Mouse (Mus musculus) C2C12 (cell line): Measurements from ENCODE around the gene Gxylt1.

Source experiments
- CTCF ChIP-seq: IDR thresholded peaks from one replicate; pipeline ENCODE4 v1.5.1; 2011; ENCODE audit not compliant: control insufficient read depth, insufficient read depth, insufficient read length
- MAX ChIP-seq: IDR thresholded peaks from one replicate; pipeline ENCODE4 v1.6.1; 2011; ENCODE audit warnings: mild to moderate bottlenecking, control low read depth
- MYOG ChIP-seq: IDR thresholded peaks from one replicate; pipeline ENCODE4 v1.6.1; 2011; ENCODE audit not compliant: control insufficient read depth, insufficient read length; ENCODE audit errors: extremely low read depth

GRCm38 (mm10) chr15:93262818-93263217, 12.2 kb downstream of the Gxylt1 start:
- TF ChIP-seq CTCF (no peak), MYOG (no peak), MAX (no peak)
